Mouse (Mus musculus) heart, embryonic 13.5 days (tissue): Measurements from ENCODE around the gene Lonrf3. TPM values are rescaled to one million over a fixed set of nuclear protein-coding genes. Genes with fewer than 3 reads are reported as not detected.

Experiments
- ATAC-seq: fragments of 200-750 bp; cut with Nextera tagmentation; 2 replicates; pipeline ENCODE4 v1.8.0; 2017; ENCODE audit warnings: moderate TSS enrichment; ENCODE audit not compliant: insufficient number of reproducible peaks, low FRiP score, low TSS enrichment; ENCODE audit errors: extremely low read depth
- H3K27ac ChIP-seq: fragments of 300-500 bp; sonication (generic); replicated peaks from 2 replicates; pipeline ENCODE4 v1.5.1; 2015; ENCODE audit warnings: moderate library complexity, mild to moderate bottlenecking, inconsistent platforms
- H3K27me3 ChIP-seq: fragments of 300-500 bp; sonication (generic); replicated peaks from 2 replicates; pipeline ENCODE4 v1.6.1; 2015; ENCODE audit warnings: mild to moderate bottlenecking, inconsistent platforms
- H3K36me3 ChIP-seq: fragments of 300-500 bp; sonication (generic); 2 replicates; pipeline ENCODE4 v1.6.1; 2015; ENCODE audit warnings: mild to moderate bottlenecking, inconsistent platforms
- H3K4me1 ChIP-seq: fragments of 300-500 bp; sonication (generic); 2 replicates; pipeline ENCODE4 v1.6.1; 2015; ENCODE audit warnings: inconsistent platforms
- H3K4me2 ChIP-seq: fragments of 300-500 bp; sonication (generic); 2 replicates; pipeline ENCODE4 v1.6.1; 2015; ENCODE audit warnings: inconsistent platforms, mild to moderate bottlenecking, moderate library complexity
- H3K4me3 ChIP-seq: fragments of 300-500 bp; sonication (generic); 2 replicates; pipeline ENCODE4 v1.5.1; 2015; ENCODE audit warnings: moderate library complexity, mild to moderate bottlenecking, inconsistent platforms
- H3K9ac ChIP-seq: fragments of 300-500 bp; sonication (generic); 2 replicates; pipeline ENCODE4 v1.6.1; 2015; ENCODE audit warnings: inconsistent platforms, mild to moderate bottlenecking, moderate library complexity
- H3K9me3 ChIP-seq: fragments of 300-500 bp; sonication (generic); 2 replicates; pipeline ENCODE4 v1.6.1; 2016; ENCODE audit warnings: inconsistent platforms
- WGBS: fragments of 180-500 bp; shearing (Covaris S2); methylation state at CpG from one replicate; pipeline ENCODE4 v1.1.7; 2015; ENCODE audit warnings: mixed read lengths; 5-methylcytosine and 5-hydroxymethylcytosine counted together
- microRNA-seq: library from miRNA; unstranded; fragments of <30 nt; microRNA quantifications from one replicate; pipeline ENCODE4, GENCODE M21; 2016
- polyA plus RNA-seq: library from polyadenylated mRNA; unstranded; fragments of >200 nt; fragmentation: Nextera tagmentation; extraction: Ambion mirVana; gene quantifications from 2 replicates; pipeline ENCODE4 v1.2.1, GENCODE M21; 2015

Gene Lonrf3
- polyA plus RNA-seq, 1 experiment from 2014 or later, result 0.32 TPM

GRCm38 (mm10) chrX:36393279-36393678, 65.1 kb downstream of the Lonrf3 start:
- H3K27ac ChIP-seq, result no peak overlapping the region
- WGBS, result 50% methylated on average over 6 of the region's 6 CpGs
- H3K4me1 ChIP-seq, result no peaks in the 10 kb centered on the region
- no peaks in the 10 kb centered on the region for H3K9me3 ChIP-seq
- H3K4me3 ChIP-seq, result no peak overlapping the region
- no peaks in the 10 kb centered on the region for H3K27me3 ChIP-seq
- no peaks in the 10 kb centered on the region for H3K36me3 ChIP-seq
- ATAC-seq, result no peak
- H3K4me2 ChIP-seq, result no peak overlapping the region
- no peak overlapping the region for H3K9ac ChIP-seq

- 85% methylated on average over 13 of the region's 13 CpGs for WGBS
- no peaks in the 10 kb centered on the region for H3K9me3 ChIP-seq
Observed at GRCm38 (mm10) chrX:36400980-36401379, 72.8 kb downstream of the Lonrf3 start, which contains the start of gene Gm6268. Gene Gm6268, plus strand, starts transcription at chrX:36401280.

GRCm38 (mm10) chrX:36402316-36402715, 74.2 kb downstream of the Lonrf3 start:
- H3K4me3 ChIP-seq, result no peak overlapping the region
- WGBS, result 48% methylated on average over 6 of the region's 6 CpGs
- ATAC-seq, result no peak

More at GRCm38 (mm10) chrX:36400980-36401379, 72.8 kb downstream of the Lonrf3 start, which contains the start of gene Gm6268:
- no peaks in the 10 kb centered on the region for H3K4me1 ChIP-seq
- H3K27me3 ChIP-seq, result no peaks in the 10 kb centered on the region
- H3K27ac ChIP-seq, result no peak within 1 kb of the TSS
- no peak within 1 kb of the TSS for H3K9ac ChIP-seq
- ATAC-seq, result no peak
- H3K4me3 ChIP-seq, result no peak within 1 kb of the TSS
- no peaks in the 10 kb centered on the region for H3K36me3 ChIP-seq
- no peak within 1 kb of the TSS for H3K4me2 ChIP-seq

More at GRCm38 (mm10) chrX:36402316-36402715, 74.2 kb downstream of the Lonrf3 start:
- no peaks in the 10 kb centered on the region for H3K36me3 ChIP-seq
- H3K4me2 ChIP-seq, result no peak overlapping the region
- H3K27me3 ChIP-seq, result no peaks in the 10 kb centered on the region
- no peaks in the 10 kb centered on the region for H3K9me3 ChIP-seq
- no peak overlapping the region for H3K9ac ChIP-seq
- H3K27ac ChIP-seq, result no peak overlapping the region
- no peaks in the 10 kb centered on the region for H3K4me1 ChIP-seq

Small RNA genes lying within 50 kb of the gene (microRNA-seq; reads per million reads assigned to microRNA genes)
- gene Gm44485, result not detected

Other genes starting within 250 kb of the Lonrf3 start
- 22.8 and 24.5 TPM in 2 replicates for gene Il13ra1, start 216.2 kb upstream of the Lonrf3 start, polyA plus RNA-seq
- 5.1 and 7.2 TPM in 2 replicates for gene Zcchc12, start 132.4 kb upstream of the Lonrf3 start, polyA plus RNA-seq
- not detected in 2 replicates for gene Gm6268, start 72.9 kb downstream of the Lonrf3 start, polyA plus RNA-seq
- not detected in 2 replicates for gene Gm14569, start 163.5 kb downstream of the Lonrf3 start, polyA plus RNA-seq